Mouse (Mus musculus) MEL-GATA-1-ER (cell line): ENCODE data around the gene Tgfb2.

ENCODE experiments used
- DNase-seq: peaks from one replicate; pipeline ENCODE4 v3.0.0-alpha.2; 2012; ENCODE audit warnings: low read depth; ENCODE audit errors: extremely low read depth

The Tgfb2 gene

GRCm38 (mm10) chr1:186656732-186657329 lies 49.0 kb downstream of the Tgfb2 start:
- DNase-seq: no peak

- DNase-seq: no peak
These were observed 49.6 kb downstream of the Tgfb2 start for GRCm38 (mm10) chr1:186656201-186656600.

- no peak for DNase-seq
These were observed 50.7 kb downstream of the Tgfb2 start for GRCm38 (mm10) chr1:186655096-186655495.

GRCm38 (mm10) chr1:186652208-186652607 lies 53.6 kb downstream of the Tgfb2 start:
- no peak for DNase-seq

- no peak for DNase-seq
These were observed 55.8 kb downstream of the Tgfb2 start for GRCm38 (mm10) chr1:186650011-186650410.

- no peak for DNase-seq
These were observed 68.2 kb downstream of the Tgfb2 start for GRCm38 (mm10) chr1:186637304-186638213.

GRCm38 (mm10) chr1:186635045-186635444 lies 70.7 kb downstream of the Tgfb2 start:
- DNase-seq: no peak

GRCm38 (mm10) chr1:186631457-186631856 lies 74.3 kb downstream of the Tgfb2 start:
- no peak for DNase-seq

GRCm38 (mm10) chr1:186630971-186631370 lies 74.8 kb downstream of the Tgfb2 start:
- DNase-seq: no peak

GRCm38 (mm10) chr1:186627451-186627995 lies 78.3 kb downstream of the Tgfb2 start:
- DNase-seq: no peak

GRCm38 (mm10) chr1:186624474-186624873 lies 81.3 kb downstream of the Tgfb2 start:
- DNase-seq: no peak

- no peak for DNase-seq
These were observed 84.0 kb downstream of the Tgfb2 start for GRCm38 (mm10) chr1:186621812-186622211.

- DNase-seq: no peak
These were observed 87.5 kb downstream of the Tgfb2 start for GRCm38 (mm10) chr1:186618285-186618684.

- DNase-seq: no peak
These were observed 94.4 kb downstream of the Tgfb2 start for GRCm38 (mm10) chr1:186611371-186611770.

GRCm38 (mm10) chr1:186610481-186610880 lies 95.3 kb downstream of the Tgfb2 start:
- no peak for DNase-seq

GRCm38 (mm10) chr1:186609793-186610233 lies 96.0 kb downstream of the Tgfb2 start:
- no peak for DNase-seq

GRCm38 (mm10) chr1:186608116-186608515 lies 97.7 kb downstream of the Tgfb2 start:
- no peak for DNase-seq

GRCm38 (mm10) chr1:186605635-186606034 lies 100.2 kb downstream of the Tgfb2 start:
- DNase-seq: no peak

- DNase-seq: no peak
These were observed 101.7 kb downstream of the Tgfb2 start for GRCm38 (mm10) chr1:186604124-186604523.

GRCm38 (mm10) chr1:186588226-186588625 lies 117.6 kb downstream of the Tgfb2 start:
- DNase-seq: no peak

- no peak for DNase-seq
These were observed 118.6 kb downstream of the Tgfb2 start for GRCm38 (mm10) chr1:186587065-186587804.
